Mouse (Mus musculus) lung, adult 2 months (tissue): ENCODE data around the gene Mras.

Experiments used
- CTCF ChIP-seq: fragments of 200-500 bp; IDR thresholded peaks from 2 replicates; pipeline ENCODE4 v1.5.1; 2011; ENCODE audit warnings: mild to moderate bottlenecking, low read length, control low read depth; ENCODE audit not compliant: insufficient read depth
- POLR2A ChIP-seq: fragments of 200-500 bp; IDR thresholded peaks from 2 replicates; pipeline ENCODE4 v1.6.1; 2011; ENCODE audit warnings: low read depth, mild to moderate bottlenecking, control low read depth, low read length, borderline replicate concordance; ENCODE audit errors: extremely low read depth

DNA sequence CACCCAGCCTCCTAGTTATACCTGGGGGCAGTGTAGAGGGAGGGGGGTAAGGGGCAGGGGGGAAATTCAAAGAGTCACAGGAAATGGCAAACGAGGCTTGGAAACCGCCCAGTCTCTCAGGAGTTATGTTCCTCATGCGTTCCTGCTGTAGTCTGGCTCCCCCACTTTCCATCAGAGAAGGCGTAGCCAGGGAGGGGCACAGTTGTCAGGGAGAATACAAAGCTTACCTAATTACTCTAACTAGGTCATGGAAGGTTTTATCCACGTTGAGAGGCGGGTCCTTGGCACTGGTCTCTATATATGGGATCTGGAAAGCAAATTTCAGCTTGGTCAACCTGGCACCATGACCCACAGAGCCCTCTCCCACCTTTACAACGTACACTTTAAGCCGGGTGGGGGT lies 47.7 kb downstream of the Mras start:
- no peak for TF ChIP-seq POLR2A
- TF ChIP-seq CTCF = no peak
